Mouse (Mus musculus) CH12.LX (cell line): Measurements from ENCODE around the gene Ppan. TPM values are rescaled to one million over a fixed set of nuclear protein-coding genes. Genes with fewer than 3 reads are reported as not detected.

Experiments
- DNase-seq: peaks from one replicate; pipeline ENCODE4 v3.0.0-alpha.2; 2013; ENCODE audit errors: extremely low read depth
- H3K27ac ChIP-seq: 2 replicates; pipeline ENCODE4 v1.5.1; 2012; ENCODE audit warnings: low read depth, mild to moderate bottlenecking, control low read depth, moderate library complexity; ENCODE audit not compliant: insufficient read depth
- H3K27me3 ChIP-seq: replicated peaks from 2 replicates; pipeline ENCODE3; 2012; ENCODE audit warnings: inconsistent platforms
- H3K36me3 ChIP-seq, 2 experiments: replicated peaks in 1 of 2; 2 replicates each; pipeline versions ENCODE3 to v1.6.1; 2012; ENCODE audit warnings: inconsistent platforms in 1 of 2, low read length in 1 of 2, mild to moderate bottlenecking in 1 of 2, mixed read lengths in 1 of 2, moderate library complexity in 1 of 2; ENCODE audit not compliant: control insufficient read depth in 1 of 2, insufficient read depth in 1 of 2
- H3K4me1 ChIP-seq, 2 experiments: 2 replicates each; pipeline ENCODE4 v1.6.1; 2012; ENCODE audit warnings: inconsistent platforms in 1 of 2, moderate library complexity in 1 of 2; ENCODE audit not compliant: insufficient read depth in 2 of 2, control insufficient read depth in 1 of 2
- H3K4me2 ChIP-seq: 2 replicates; pipeline ENCODE4 v1.6.1; 2012; ENCODE audit warnings: low read depth, mild to moderate bottlenecking, control low read depth; ENCODE audit not compliant: poor library complexity, insufficient read depth, severe bottlenecking
- H3K4me3 ChIP-seq, 3 experiments: fragments of 150-350 bp in 1 of 3; sonication (generic) in 1 of 3; replicated peaks in 1 of 3; 2 replicates each; pipeline versions ENCODE3 to v1.5.1; 2011 to 2012; ENCODE audit warnings: low read depth in 2 of 3, low read length in 2 of 3, mild to moderate bottlenecking in 2 of 3, moderate library complexity in 2 of 3, control low read depth in 1 of 3, improper control_type of control experiment in 1 of 3, inconsistent platforms in 1 of 3, mixed read lengths in 1 of 3; ENCODE audit not compliant: poor library complexity in 1 of 3
- H3K79me2 ChIP-seq: replicated peaks from 2 replicates; pipeline ENCODE4 v1.6.1; 2012; ENCODE audit warnings: mild to moderate bottlenecking, moderate library complexity; ENCODE audit not compliant: control insufficient read depth, poor library complexity, insufficient read depth, severe bottlenecking; ENCODE audit errors: extremely low read depth
- H3K9ac ChIP-seq: 2 replicates; pipeline ENCODE4 v1.6.1; 2012; ENCODE audit warnings: low read depth, mild to moderate bottlenecking, control low read depth, moderate library complexity; ENCODE audit not compliant: insufficient read depth
- H3K9me3 ChIP-seq: replicated peaks from 2 replicates; pipeline ENCODE3; 2012; ENCODE audit warnings: low read length, inconsistent platforms, mixed read lengths
- BHLHE40 ChIP-seq: IDR thresholded peaks from 2 replicates; pipeline ENCODE4 v1.6.1; 2011; ENCODE audit warnings: mild to moderate bottlenecking, low read depth, low read length, improper control_type of control experiment
- CHD1 ChIP-seq: IDR thresholded peaks from 2 replicates; pipeline ENCODE4 v1.6.1; 2012; ENCODE audit warnings: low read depth, low read length, improper control_type of control experiment, inconsistent platforms
- CHD2 ChIP-seq: IDR thresholded peaks from 2 replicates; pipeline ENCODE4 v1.6.1; 2011; ENCODE audit warnings: low read length, improper control_type of control experiment
- E2F4 ChIP-seq: IDR thresholded peaks from 2 replicates; pipeline ENCODE4 v1.6.1; 2011; ENCODE audit warnings: low read depth, low read length, improper control_type of control experiment; ENCODE audit not compliant: insufficient replicate concordance
- EP300 ChIP-seq: IDR thresholded peaks from 2 replicates; pipeline ENCODE4 v1.6.1; 2011; ENCODE audit warnings: low read length, improper control_type of control experiment
- GABPA ChIP-seq: IDR thresholded peaks from 2 replicates; pipeline ENCODE4 v1.6.1; 2012; ENCODE audit warnings: low read depth, low read length, improper control_type of control experiment, inconsistent platforms; ENCODE audit not compliant: insufficient replicate concordance
- HCFC1 ChIP-seq: IDR thresholded peaks from 2 replicates; pipeline ENCODE4 v1.6.1; 2012; ENCODE audit warnings: low read depth, mild to moderate bottlenecking, inconsistent platforms, low read length, improper control_type of control experiment
- KAT2A ChIP-seq: IDR thresholded peaks from 2 replicates; pipeline ENCODE4 v1.6.1; 2012; ENCODE audit warnings: low read length, improper control_type of control experiment, inconsistent platforms; ENCODE audit not compliant: insufficient replicate concordance
- MAFK ChIP-seq: IDR thresholded peaks from 2 replicates; pipeline ENCODE4 v1.6.1; 2011; ENCODE audit warnings: low read length, improper control_type of control experiment; ENCODE audit not compliant: insufficient replicate concordance
- MAZ ChIP-seq: IDR thresholded peaks from 2 replicates; pipeline ENCODE4 v1.6.1; 2012; ENCODE audit warnings: low read depth, mild to moderate bottlenecking, inconsistent platforms, low read length, improper control_type of control experiment, moderate library complexity
- MEF2A ChIP-seq: IDR thresholded peaks from 2 replicates; pipeline ENCODE4 v1.6.1; 2014; ENCODE audit warnings: low read depth, mild to moderate bottlenecking, inconsistent platforms, low read length, improper control_type of control experiment, borderline replicate concordance
- MXI1 ChIP-seq: IDR thresholded peaks from 2 replicates; pipeline ENCODE4 v1.6.1; 2011; ENCODE audit warnings: mild to moderate bottlenecking, low read depth, low read length, improper control_type of control experiment
- MYC ChIP-seq: IDR thresholded peaks from 2 replicates; pipeline ENCODE4 v1.6.1; 2011; ENCODE audit warnings: low read depth, mild to moderate bottlenecking, improper control_type of control experiment, low read length
- NELFE ChIP-seq: IDR thresholded peaks from 2 replicates; pipeline ENCODE4 v1.6.1; 2011; ENCODE audit warnings: low read depth, low read length, improper control_type of control experiment
- NRF1 ChIP-seq: IDR thresholded peaks from 2 replicates; pipeline ENCODE4 v1.6.1; 2014; ENCODE audit warnings: low read depth, mild to moderate bottlenecking, inconsistent platforms, low read length, improper control_type of control experiment, moderate library complexity
- PAX5 ChIP-seq: IDR thresholded peaks from 2 replicates; pipeline ENCODE4 v1.6.1; 2012; ENCODE audit warnings: low read length, inconsistent platforms, mixed read lengths
- POLR2A ChIP-seq: IDR thresholded peaks from 2 replicates; pipeline ENCODE4 v1.6.1; 2011; ENCODE audit warnings: low read depth, mild to moderate bottlenecking, improper control_type of control experiment, low read length
- RCOR1 ChIP-seq: conservative IDR thresholded peaks from 2 replicates; pipeline ENCODE4 v1.6.1; 2012; ENCODE audit warnings: low read depth, mild to moderate bottlenecking, inconsistent platforms, low read length, improper control_type of control experiment
- TBP ChIP-seq: conservative IDR thresholded peaks from 2 replicates; pipeline ENCODE4 v1.6.1; 2011; ENCODE audit warnings: low read depth, low read length, improper control_type of control experiment
- UBTF ChIP-seq: IDR thresholded peaks from 2 replicates; pipeline ENCODE4 v1.6.1; 2012; ENCODE audit warnings: low read depth, mild to moderate bottlenecking, inconsistent platforms, low read length, improper control_type of control experiment, moderate library complexity
- ZC3H11A ChIP-seq: IDR thresholded peaks from 2 replicates; pipeline ENCODE4 v1.6.1; 2012; ENCODE audit warnings: low read depth, mild to moderate bottlenecking, inconsistent platforms, low read length, improper control_type of control experiment
- ZKSCAN1 ChIP-seq: IDR thresholded peaks from 2 replicates; pipeline ENCODE4 v1.6.1; 2012; ENCODE audit warnings: low read depth, inconsistent platforms, low read length, improper control_type of control experiment, borderline replicate concordance
- ZNF384 ChIP-seq: IDR thresholded peaks from 2 replicates; pipeline ENCODE4 v1.6.1; 2012; ENCODE audit warnings: low read depth, low read length, improper control_type of control experiment, inconsistent platforms
- dilution Hi-C: fragments of 300-500 bp; cut with MboI; formaldehyde crosslinking; loops from 2 replicates; pipeline ENCODE4 v1.14.3; 2020; ENCODE audit warnings: low sequenced_read_pairs; ENCODE audit not compliant: extremely low pct_unique_long_range_greater_than_20kb, extremely low pct_ligation_motif_present
- in situ Hi-C: fragments of 300-500 bp; cut with MboI; formaldehyde crosslinking; loops from 3 replicates; pipeline ENCODE4 v1.14.3; 2019; ENCODE audit warnings: low sequenced_read_pairs, low pct_ligation_motif_present, low pct_unique_long_range_greater_than_20kb, mixed read lengths
- polyA plus RNA-seq: library from polyadenylated mRNA; unstranded; fragments of >175 nt; gene quantifications from 2 replicates; pipeline ENCODE4 v1.2.1, GENCODE M21; 2012; ENCODE audit warnings: low read depth; ENCODE audit not compliant: insufficient read length
- total RNA-seq, 2 experiments: library from RNA; depleted of rRNA; stranded (reverse); fragments of 300-350 nt in 1 of 2; fragments of >200 nt in 1 of 2; gene quantifications; 2 replicates each; pipeline ENCODE4 v1.2.3; 2012 to 2014

Gene Ppan
- total and polyA plus RNA-seq, 3 experiments = 272 to 359 (median 346) TPM

DNA sequence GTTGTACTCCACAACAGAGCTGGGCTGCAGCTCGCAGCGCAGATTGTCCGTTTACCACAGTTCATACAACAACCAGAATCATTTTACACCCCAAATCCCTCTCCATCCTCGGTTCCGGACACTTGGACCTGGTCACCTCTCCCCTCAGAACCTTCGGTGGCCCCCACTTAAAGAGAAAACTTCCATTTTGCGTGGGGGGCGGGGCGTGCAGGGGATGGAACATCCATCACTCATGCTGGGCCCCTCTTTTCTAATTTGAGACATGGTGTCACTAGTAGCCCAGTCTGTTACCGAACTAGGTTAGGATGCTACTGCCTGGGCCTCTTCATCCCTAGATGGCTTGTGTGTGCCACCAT lies 9.3 kb upstream of the Ppan start:
- Histone ChIP-seq H3K9me3 (no peaks in the 10 kb centered on the region), H3K9ac (peak overlapping the region; percentile 71), H3K27me3 (peaks cover 18% of the 10 kb centered on the region), H3K4me1 (peaks cover 22 to 23% of the 10 kb centered on the region in 2 experiments), H3K4me2 (peak overlapping the region; percentile 35; the same call in 1 of the 2 replicates), H3K79me2 (no peaks in the 10 kb centered on the region), H3K27ac (peak overlapping the region; percentile 93), H3K36me3 (peaks cover 12 to 15% of the 10 kb centered on the region in 2 experiments), H3K4me3 (peak overlapping the region; percentile 33 to 59 (median 52))
- peak; percentile 65 for DNase-seq
- dilution Hi-C loops = no loop called here
- in situ Hi-C loops = no loop called here
- TF ChIP-seq ZNF384 = no peak
- TF ChIP-seq MAZ = 0 out of 2 replicates have a peak, but pooled peaks have one; percentile 17
- no peak for TF ChIP-seq MXI1
- TF ChIP-seq MEF2A = 0 out of 2 replicates have a peak, but pooled peaks have one; percentile 23
- TF ChIP-seq NRF1 = no peak
- TF ChIP-seq ZC3H11A = no peak
- no peak for TF ChIP-seq BHLHE40
- TF ChIP-seq KAT2A = no peak
- no peak; the same call in 1 of the 2 replicates for TF ChIP-seq CHD2

- dilution Hi-C loops = no loop called here
Measured at GRCm38 (mm10) chr9:20879097-20879792, 8.7 kb upstream of the Ppan start, which contains the start of gene Angptl6. Gene Angptl6 (minus strand): TSS chr9:20879727.

GRCm38 (mm10) chr9:20886563-20886962 lies 1.4 kb upstream of the Ppan start:
- Histone ChIP-seq H3K79me2 (peaks cover 24% of the 10 kb centered on the region), H3K27me3 (no peaks in the 10 kb centered on the region), H3K4me3 (no peak overlapping the region), H3K4me2 (no peak overlapping the region), H3K36me3 (peaks cover 24 to 25% of the 10 kb centered on the region in 2 experiments), H3K27ac (no peak overlapping the region), H3K9me3 (peaks cover 5% of the 10 kb centered on the region), H3K4me1 (peaks cover 5 to 32% of the 10 kb centered on the region in 2 experiments), H3K9ac (no peak overlapping the region)
- dilution Hi-C loops (no loop called here), in situ Hi-C loops (loop anchor here (10.0 kb wide), 1 partner anchor 258 kb away; the partner anchor contains the start of gene Cdc37)
- DNase-seq = no peak
- no peak for TF ChIP-seq BHLHE40
- no peak for TF ChIP-seq CHD2
- TF ChIP-seq MAFK = no peak
- TF ChIP-seq HCFC1 = no peak
- TF ChIP-seq E2F4 = no peak
- no peak for TF ChIP-seq NELFE
- no peak for TF ChIP-seq NRF1
- TF ChIP-seq MAZ = no peak
- no peak for TF ChIP-seq MYC
- no peak for TF ChIP-seq MEF2A
- TF ChIP-seq ZKSCAN1 = no peak
- TF ChIP-seq GABPA = no peak
- no peak for TF ChIP-seq CHD1
- no peak for TF ChIP-seq KAT2A
- TF ChIP-seq TBP = no peak
- TF ChIP-seq POLR2A = no peak
- no peak for TF ChIP-seq UBTF
- no peak for TF ChIP-seq EP300

More at GRCm38 (mm10) chr9:20879097-20879792, 8.7 kb upstream of the Ppan start, which contains the start of gene Angptl6:
- Histone ChIP-seq H3K9ac (peak within 1 kb of the TSS; percentile 71), H3K27me3 (peaks cover 18% of the 10 kb centered on the region), H3K27ac (peak within 1 kb of the TSS; percentile 93), H3K9me3 (no peaks in the 10 kb centered on the region), H3K4me2 (peak within 1 kb of the TSS; percentile 35; the same call in 1 of the 2 replicates), H3K79me2 (no peaks in the 10 kb centered on the region), H3K36me3 (peaks cover 10 to 12% of the 10 kb centered on the region in 2 experiments), H3K4me3 (peak within 1 kb of the TSS; percentile 33 to 59 (median 52)), H3K4me1 (peaks cover 22 to 23% of the 10 kb centered on the region in 2 experiments)
- TF ChIP-seq RCOR1 (0 out of 2 replicates have a peak, but pooled peaks have one; percentile 30), UBTF (0 out of 2 replicates have a peak, but pooled peaks have one; percentile 2), MYC (peak; percentile 40; the same call in 1 of the 2 replicates), PAX5 (no peak)
- peak; percentile 45 for DNase-seq
- in situ Hi-C loops = no loop called here
